9 mouse cellular contexts compared by ENCODE assay signal in genomic region chr11:103464443-103464842, GRCm38 (mm10). TPM values are rescaled to one million over a fixed set of nuclear protein-coding genes. Genes with fewer than 3 reads are reported as not detected.
DNase-seq lines count a peak whose midpoint lies in the region; ATAC-seq and TF ChIP-seq lines count a peak whose summit lies in the region.
"Had no signal": no experiment of that assay in that cellular context is flagged by ENCODE, and none has a peak within 500 bp of the region (broad histone marks: within the 10 kb centered on the region; RNA-seq: fewer than 3 reads in every experiment).

No protein-coding gene starts in this region.

- 72% methylated on average over 7 of the region's 7 CpGs for WGBS in midbrain, postnatal 0 days
- WGBS in midbrain, embryonic 11.5 days: 73% methylated on average over 7 of the region's 7 CpGs
- 73% methylated on average over 7 of the region's 7 CpGs for WGBS in bone marrow, adult 2 months

- no peak overlapping the region for H3K4me3 ChIP-seq in midbrain, postnatal 0 days (ENCODE audit: low read depth, low read length)
- H3K4me3 ChIP-seq in midbrain, embryonic 11.5 days (ENCODE audit: low read depth, low read length): no peak overlapping the region
- H3K4me3 ChIP-seq in bone marrow, adult 2 months (replicated peaks; ENCODE audit: control insufficient read depth, low read depth, low read length): no peak overlapping the region
- H3K4me3 ChIP-seq: neural tube, embryonic 13.5 days had no signal

- no peaks in the 10 kb centered on the region for H3K9me3 ChIP-seq in midbrain, postnatal 0 days (ENCODE audit: low read length)
- H3K9me3 ChIP-seq in midbrain, embryonic 11.5 days (ENCODE audit: control insufficient read depth, low read length): no peaks in the 10 kb centered on the region

- H3K9ac ChIP-seq in midbrain, postnatal 0 days (replicated peaks; ENCODE audit: low read length, poor library complexity, severe bottlenecking): no peak overlapping the region
- no peak overlapping the region for H3K9ac ChIP-seq in midbrain, embryonic 11.5 days (ENCODE audit: low read length)
- H3K9ac ChIP-seq: neural tube, embryonic 13.5 days had no signal

- H3K36me3 ChIP-seq in midbrain, postnatal 0 days (ENCODE audit: insufficient read depth, low read length): no peaks in the 10 kb centered on the region
- no peaks in the 10 kb centered on the region for H3K36me3 ChIP-seq in midbrain, embryonic 11.5 days (ENCODE audit: control insufficient read depth, insufficient read depth, low read length)
- H3K36me3 ChIP-seq: neural tube, embryonic 13.5 days had no signal

- TF ChIP-seq POLR2A in bone marrow, adult 2 months (IDR thresholded peaks at IDR 0.05; ENCODE audit: borderline replicate concordance, control insufficient read depth, low read depth, low read length): no peak

- no peak overlapping the region for H3K27ac ChIP-seq in midbrain, postnatal 0 days (ENCODE audit: low read depth, low read length)
- H3K27ac ChIP-seq in midbrain, embryonic 11.5 days (ENCODE audit: low read depth, low read length): no peak overlapping the region
- no peak overlapping the region for H3K27ac ChIP-seq in bone marrow, adult 2 months (ENCODE audit: control insufficient read depth, insufficient read depth, low read depth, low read length, poor library complexity)
- H3K27ac ChIP-seq: neural tube, embryonic 13.5 days had no signal

- no peak overlapping the region for H3K4me2 ChIP-seq in midbrain, postnatal 0 days (ENCODE audit: low read depth, low read length, poor library complexity, severe bottlenecking)
- no peak overlapping the region for H3K4me2 ChIP-seq in midbrain, embryonic 11.5 days
- H3K4me2 ChIP-seq: neural tube, embryonic 13.5 days had no signal

- H3K27me3 ChIP-seq in midbrain, postnatal 0 days (ENCODE audit: insufficient read depth, low read length): no peaks in the 10 kb centered on the region
- H3K27me3 ChIP-seq in midbrain, embryonic 11.5 days (ENCODE audit: control insufficient read depth, insufficient read depth, low read length): no peaks in the 10 kb centered on the region
- H3K27me3 ChIP-seq: neural tube, embryonic 13.5 days had no signal

- H3K4me1 ChIP-seq in midbrain, postnatal 0 days (ENCODE audit: insufficient read depth, low read length): no peaks in the 10 kb centered on the region
- no peaks in the 10 kb centered on the region for H3K4me1 ChIP-seq in midbrain, embryonic 11.5 days (ENCODE audit: control insufficient read depth, insufficient read depth, low read length)
- no peaks in the 10 kb centered on the region for H3K4me1 ChIP-seq in bone marrow, adult 2 months (ENCODE audit: control insufficient read depth, insufficient read depth, low read length)
- H3K4me1 ChIP-seq: neural tube, embryonic 13.5 days had no signal

- DNase-seq in midbrain, postnatal 0 days (ENCODE audit: low spot score): no peak
- no peak for DNase-seq in midbrain, embryonic 11.5 days (ENCODE audit: low spot score, missing footprints)
- peak; percentile 14 to 34 for DNase-seq in kidney, postnatal 4 days
- DNase-seq in thymus, postnatal 36 days: peak; percentile 17 to 20
- DNase-seq in frontal cortex, postnatal 10 days (ENCODE audit: low spot score in 2 of 2): no peak
- DNase-seq in cerebellum, adult 9-11 months: no peak

- no peak for ATAC-seq in midbrain, postnatal 0 days (ENCODE audit: low FRiP score)
- ATAC-seq in midbrain, embryonic 11.5 days (ENCODE audit: low FRiP score): no peak

- TF ChIP-seq CTCF in midbrain, postnatal 0 days (IDR thresholded peaks at IDR 0.05): peak; percentile 33
- TF ChIP-seq CTCF in bone marrow, adult 2 months (IDR thresholded peaks at IDR 0.05; ENCODE audit: control insufficient read depth, insufficient read depth, low read length): peak; percentile 70

RNA-seq across cellular contexts. Expression of gene Lrrc37a, which starts 40.0 kb away (rescaled TPM):
- not detected in 2 replicates for total RNA-seq in midbrain, postnatal 0 days (2014; rRNA removed)
- not detected in 2 replicates for polyA plus RNA-seq in midbrain, postnatal 0 days (2015; fragmentation: Nextera tagmentation; extraction: Ambion mirVana)
- not detected in 2 replicates for polyA plus RNA-seq in midbrain, embryonic 11.5 days (2014; fragmentation: Nextera tagmentation; extraction: Ambion mirVana)
- polyA plus RNA-seq in bone marrow, adult 2 months (2011; ENCODE audit: insufficient read depth, insufficient read length, low replicate concordance, missing spikeins): not detected in 2 replicates
- total RNA-seq: heart, postnatal 14 days had no signal
- polyA plus RNA-seq: neural tube, embryonic 13.5 days had no signal

RNA-seq across cellular contexts. Expression of gene Plekhm1, which starts 52.0 kb away (rescaled TPM):
- 7.8 and 9.2 TPM in 2 replicates for total RNA-seq in midbrain, postnatal 0 days (2014; rRNA removed)
- 5.8 and 6.0 TPM in 2 replicates for polyA plus RNA-seq in midbrain, postnatal 0 days (2015; fragmentation: Nextera tagmentation; extraction: Ambion mirVana)
- 6.4 and 7.6 TPM in 2 replicates for polyA plus RNA-seq in midbrain, embryonic 11.5 days (2014; fragmentation: Nextera tagmentation; extraction: Ambion mirVana)
- polyA plus RNA-seq in bone marrow, adult 2 months (2011; ENCODE audit: insufficient read depth, insufficient read length, low replicate concordance, missing spikeins): 12.5 and 23.7 TPM in 2 replicates

Comparison
In these comparisons a context has a peak if more than half of its experiments do, and no peak if none do; other contexts are left out.
1. DNase-seq: peak in kidney, postnatal 4 days (2 of 2) and thymus, postnatal 36 days (2 of 2); none in midbrain, postnatal 0 days (single experiment), midbrain, embryonic 11.5 days (single experiment), frontal cortex, postnatal 10 days (0 of 2) and cerebellum, adult 9-11 months (single experiment).